Mouse (Mus musculus) E14TG2a.4 (cell line): ENCODE measurements at regions not wholly inside any gene's neighbourhood (a gene's known extent, or its start where the extent isn't known, plus 50 kb on each side); places are given as distances from the start of the nearest gene placed in this dataset.

Source experiments
- CTCF ChIP-seq: conservative IDR thresholded peaks from 2 replicates; pipeline ENCODE4 v1.5.1; 2014; ENCODE audit warnings: low read length
- POU5F1 ChIP-seq: IDR thresholded peaks from 2 replicates; pipeline ENCODE4 v1.6.1; 2014; ENCODE audit warnings: low read length, borderline replicate concordance

DNA sequence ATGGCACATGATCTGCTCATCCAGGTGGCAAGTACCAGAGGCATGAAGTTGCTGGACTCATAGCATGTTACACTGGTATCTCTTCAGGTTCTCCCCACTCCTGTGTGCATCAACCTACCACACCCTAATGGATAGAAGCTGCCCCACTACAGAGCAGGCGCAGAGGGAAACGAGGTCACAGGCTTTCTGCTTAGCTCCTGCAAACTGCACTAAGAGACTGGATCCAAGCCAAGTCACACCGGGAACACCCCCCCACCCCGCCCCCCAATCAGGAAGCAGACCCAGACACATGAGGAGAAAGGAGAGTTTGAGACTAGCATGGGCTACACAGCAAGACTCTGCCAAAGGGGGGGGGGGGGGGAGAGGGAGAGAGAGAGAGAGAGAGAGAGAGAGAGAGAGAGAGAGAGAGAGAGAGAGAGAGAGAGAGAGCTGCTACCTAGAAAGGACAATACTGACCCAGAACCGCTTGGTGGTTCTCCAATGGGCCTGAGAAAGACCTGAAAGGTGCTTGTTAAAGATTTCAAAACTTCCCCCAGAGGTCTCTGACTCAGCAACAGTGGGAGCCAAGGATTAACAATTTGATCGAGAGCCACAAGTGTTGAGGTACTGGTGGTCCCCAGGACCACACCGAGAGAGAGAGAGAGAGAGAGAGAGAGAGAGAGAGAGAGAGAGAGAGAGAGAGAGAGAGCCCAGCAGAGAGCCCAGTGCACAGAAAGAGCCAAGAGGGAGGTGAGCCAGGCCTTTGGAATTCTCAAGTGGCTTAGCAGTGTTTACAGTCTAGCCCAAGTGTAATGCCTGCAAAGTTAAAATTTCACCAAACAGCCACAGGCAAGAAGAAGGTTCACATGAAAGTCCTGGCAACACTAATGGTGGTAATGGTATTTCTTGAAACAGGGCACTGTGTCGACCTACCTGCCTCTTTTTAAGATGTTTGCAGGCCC, 215.1 kb downstream of the Sox4 start:
- TF ChIP-seq CTCF, result no peak
- no peak for TF ChIP-seq POU5F1
